Mouse (Mus musculus) hindbrain, postnatal 0 days (tissue): ENCODE data around the gene Hormad1. TPM values are rescaled to one million over a fixed set of nuclear protein-coding genes. Genes with fewer than 3 reads are reported as not detected.
"Not testable (repeated sequence)": the region's sequence is repeated elsewhere in the genome, so short reads cannot be mapped to it uniquely, and the experiment has no call there.

Source experiments
- ATAC-seq: fragments of 200-750 bp; cut with Nextera tagmentation; 2 replicates; pipeline ENCODE4 v1.8.0; 2017; ENCODE audit warnings: mild to moderate bottlenecking, moderate TSS enrichment, moderate library complexity
- DNase-seq: peaks from one replicate; pipeline ENCODE4 v3.0.0-alpha.2; 2015; ENCODE audit warnings: low spot score
- H3K27ac ChIP-seq: fragments of 300-500 bp; sonication (generic); 2 replicates; pipeline ENCODE4 v1.5.1; 2014; ENCODE audit warnings: mild to moderate bottlenecking
- H3K27me3 ChIP-seq: fragments of 300-500 bp; sonication (generic); 2 replicates; pipeline ENCODE4 v1.6.1; 2014; ENCODE audit warnings: low read length, mixed read lengths; ENCODE audit not compliant: insufficient read depth
- H3K36me3 ChIP-seq: fragments of 300-500 bp; sonication (generic); 2 replicates; pipeline ENCODE4 v1.6.1; 2014; ENCODE audit warnings: low read length, mixed read lengths; ENCODE audit not compliant: insufficient read depth
- H3K4me1 ChIP-seq: fragments of 300-500 bp; sonication (generic); 2 replicates; pipeline ENCODE4 v1.6.1; 2014; ENCODE audit warnings: antibody characterized with exemption, low read length, mixed read lengths; ENCODE audit not compliant: insufficient read depth
- H3K4me2 ChIP-seq: fragments of 300-500 bp; sonication (generic); 2 replicates; pipeline ENCODE4 v1.6.1; 2014; ENCODE audit warnings: low read depth, mild to moderate bottlenecking, low read length, moderate library complexity, mixed read lengths
- H3K4me3 ChIP-seq: fragments of 300-500 bp; sonication (generic); 2 replicates; pipeline ENCODE4 v1.5.1; 2014; ENCODE audit warnings: low read length
- H3K9ac ChIP-seq: fragments of 300-500 bp; sonication (generic); replicated peaks from 2 replicates; pipeline ENCODE4 v1.6.1; 2014; ENCODE audit warnings: mild to moderate bottlenecking, low read length, moderate library complexity, mixed read lengths
- H3K9me3 ChIP-seq: fragments of 300-500 bp; sonication (generic); 2 replicates; pipeline ENCODE4 v1.6.1; 2016; ENCODE audit warnings: low read length, mixed read lengths
- CTCF ChIP-seq: IDR thresholded peaks from 2 replicates; pipeline ENCODE4 v1.5.1; 2016; ENCODE audit warnings: antibody characterized with exemption, control low read depth, low read depth
- WGBS: fragments of 180-500 bp; shearing (Covaris S2); extraction: QIAGEN DNeasy Blood & Tissue Kit; methylation state at CpG from one replicate; pipeline ENCODE4 v1.1.7; 2014; 5-methylcytosine and 5-hydroxymethylcytosine counted together
- polyA plus RNA-seq: library from polyadenylated mRNA; unstranded; fragments of >200 nt; fragmentation: Nextera tagmentation; extraction: Ambion mirVana; gene quantifications from 2 replicates; pipeline ENCODE4 v1.2.1, GENCODE M21; 2015
- total RNA-seq: library from RNA; depleted of rRNA; stranded (reverse); fragments of >200 nt; gene quantifications from 2 replicates; pipeline ENCODE4 v1.2.3, GENCODE M21; 2014

The Hormad1 gene
- total and polyA plus RNA-seq, 2 experiments from 2014 or later: not detected

DNA sequence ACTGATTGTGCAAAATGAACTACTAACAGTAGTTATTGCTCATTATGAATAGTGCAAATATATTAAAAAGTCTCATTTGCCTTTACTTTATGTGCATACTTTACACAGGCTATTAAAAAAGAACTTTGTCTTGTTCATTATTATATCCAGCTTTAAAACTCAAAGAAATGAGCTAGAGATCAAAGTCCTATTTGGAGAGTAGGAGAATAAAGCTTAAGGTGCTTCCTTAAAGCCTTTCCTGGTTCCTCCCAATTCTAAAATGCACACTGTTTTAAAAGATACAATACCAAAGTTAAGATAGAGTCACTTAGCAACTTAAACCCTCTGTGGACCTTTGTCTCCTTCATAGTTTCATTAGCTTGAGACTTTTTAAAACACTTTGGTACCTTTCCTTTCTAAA, 39.3 kb downstream of the Hormad1 start:
- no peak for DNase-seq
- peaks cover 4% of the 10 kb centered on the region; the same call in 1 of the 2 replicates for H3K36me3 ChIP-seq

DNA sequence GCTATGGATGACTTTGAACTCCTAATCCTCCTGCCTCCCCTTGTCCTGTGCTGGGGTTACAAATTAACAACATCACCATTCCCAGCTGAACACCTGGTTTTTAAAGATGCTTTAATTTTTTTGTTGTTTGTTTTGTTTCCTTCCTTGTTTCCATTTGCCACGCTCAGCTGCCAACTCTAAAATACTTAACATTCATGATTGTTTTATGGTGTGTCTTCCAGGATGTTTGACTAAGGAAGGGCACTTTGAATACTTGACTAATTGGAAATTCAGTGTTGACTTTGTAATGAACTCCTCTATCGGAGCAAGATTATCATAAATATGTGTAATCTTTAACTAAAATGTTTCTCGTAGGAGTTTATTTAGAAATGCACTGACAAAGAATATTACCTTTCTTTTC, 41.8 kb downstream of the Hormad1 start:
- no peak for DNase-seq
- H3K4me3 ChIP-seq: no peak overlapping the region
- H3K4me2 ChIP-seq: no peak overlapping the region
- H3K9me3 ChIP-seq: no peaks in the 10 kb centered on the region
- TF ChIP-seq CTCF: no peak
- no peaks in the 10 kb centered on the region for H3K4me1 ChIP-seq
- 88% methylated on average over 3 of the region's 3 CpGs for WGBS
- no peaks in the 10 kb centered on the region for H3K36me3 ChIP-seq
- no peak overlapping the region for H3K27ac ChIP-seq
- no peaks in the 10 kb centered on the region for H3K27me3 ChIP-seq
- ATAC-seq: no peak
- no peak overlapping the region for H3K9ac ChIP-seq

More for the DNA sequence above, 39.3 kb downstream of the Hormad1 start:
- Histone ChIP-seq H3K4me2 (no peak overlapping the region), H3K9me3 (no peaks in the 10 kb centered on the region), H3K4me1 (no peaks in the 10 kb centered on the region), H3K27me3 (no peaks in the 10 kb centered on the region), H3K27ac (no peak overlapping the region), H3K9ac (no peak overlapping the region), H3K4me3 (no peak overlapping the region)
- no peak for TF ChIP-seq CTCF
- no peak for ATAC-seq

DNA sequence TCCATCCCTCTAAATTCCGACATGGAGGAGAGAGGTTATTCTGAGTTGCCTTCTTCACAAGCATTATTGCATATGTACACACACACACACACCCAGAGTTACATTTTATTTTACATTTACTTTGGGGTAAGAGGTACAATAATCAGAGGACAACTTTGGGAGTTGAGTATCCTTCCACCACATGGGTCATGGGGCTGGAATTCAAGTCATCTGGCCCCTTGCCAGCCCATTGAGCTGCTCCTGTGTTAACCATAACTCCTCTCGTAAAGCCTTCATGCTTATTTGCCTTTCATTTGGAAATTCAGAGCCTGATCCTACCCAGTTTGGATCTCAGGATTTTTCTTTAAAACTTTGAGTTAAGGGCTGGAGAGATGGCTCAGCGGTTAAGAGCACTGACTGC, 46.6 kb downstream of the Hormad1 start:
- H3K36me3 ChIP-seq: peaks cover 24% of the 10 kb centered on the region
- WGBS: 82% methylated on average over 3 of the region's 3 CpGs
- TF ChIP-seq CTCF: no peak
- H3K4me1 ChIP-seq: no peaks in the 10 kb centered on the region
- DNase-seq: no peak
- no peak overlapping the region for H3K4me3 ChIP-seq
- ATAC-seq: no peak
- no peaks in the 10 kb centered on the region for H3K9me3 ChIP-seq
- no peak overlapping the region for H3K27ac ChIP-seq
- H3K4me2 ChIP-seq: no peak overlapping the region
- H3K27me3 ChIP-seq: no peaks in the 10 kb centered on the region
- H3K9ac ChIP-seq: no peak overlapping the region

DNA sequence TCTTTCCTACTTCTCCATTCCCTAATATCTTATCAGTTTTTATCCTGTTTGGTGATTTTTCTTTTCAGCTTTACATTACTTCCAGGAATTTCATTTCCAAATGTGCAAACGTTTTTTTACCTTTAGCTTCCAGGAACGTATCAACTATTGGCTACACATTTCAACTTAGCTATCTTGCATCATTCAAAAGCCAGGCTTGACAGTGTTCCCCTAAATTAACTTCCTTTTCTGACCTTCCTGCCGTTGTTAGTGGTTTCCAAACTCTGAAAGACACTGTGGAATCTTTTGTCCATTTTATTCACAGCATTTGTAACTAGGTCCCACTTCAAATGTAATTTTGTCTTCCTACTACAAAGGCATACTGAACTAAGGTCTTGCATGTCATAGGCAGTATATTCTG, 49.7 kb downstream of the Hormad1 start:
- WGBS: 73% methylated on average over 3 of the region's 3 CpGs

DNA sequence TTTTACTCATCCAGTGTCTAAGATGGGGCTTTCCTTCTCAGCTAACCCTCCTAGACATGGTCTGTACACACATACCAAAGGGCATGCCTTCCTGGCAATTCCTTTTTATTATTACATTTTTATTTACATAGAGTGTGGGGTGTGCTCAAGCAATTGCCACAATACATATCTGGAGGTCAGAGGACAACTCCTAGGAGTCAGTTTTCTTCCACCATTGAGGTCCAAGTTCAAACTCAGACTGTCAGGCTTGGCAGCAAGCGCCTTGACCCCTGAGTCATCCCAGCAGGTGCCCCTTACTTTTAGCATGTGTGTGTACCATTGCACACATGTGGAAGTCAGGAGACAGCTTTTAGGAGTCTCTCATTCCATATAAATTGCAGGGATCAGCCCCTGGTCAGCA, 54.5 kb downstream of the Hormad1 start:
- WGBS: 96% methylated on average over 1 of the region's 1 CpGs
- no peak overlapping the region for H3K27ac ChIP-seq
- TF ChIP-seq CTCF: no peak
- H3K27me3 ChIP-seq: no peaks in the 10 kb centered on the region
- no peak overlapping the region for H3K4me3 ChIP-seq
- no peaks in the 10 kb centered on the region for H3K4me1 ChIP-seq
- ATAC-seq (no peak), DNase-seq (no peak)
- H3K9me3 ChIP-seq: no peaks in the 10 kb centered on the region
- no peak overlapping the region for H3K9ac ChIP-seq
- H3K36me3 ChIP-seq: peaks cover 38% of the 10 kb centered on the region
- H3K4me2 ChIP-seq: no peak overlapping the region

More for the DNA sequence above, 49.7 kb downstream of the Hormad1 start:
- no peaks in the 10 kb centered on the region for H3K27me3 ChIP-seq
- H3K4me2 ChIP-seq: no peak overlapping the region
- no peak for DNase-seq
- no peaks in the 10 kb centered on the region for H3K9me3 ChIP-seq
- peaks cover 29% of the 10 kb centered on the region for H3K36me3 ChIP-seq
- ATAC-seq: no peak
- no peak overlapping the region for H3K27ac ChIP-seq
- no peak for TF ChIP-seq CTCF
- no peak overlapping the region for H3K9ac ChIP-seq
- H3K4me3 ChIP-seq: no peak overlapping the region
- H3K4me1 ChIP-seq: no peaks in the 10 kb centered on the region

DNA sequence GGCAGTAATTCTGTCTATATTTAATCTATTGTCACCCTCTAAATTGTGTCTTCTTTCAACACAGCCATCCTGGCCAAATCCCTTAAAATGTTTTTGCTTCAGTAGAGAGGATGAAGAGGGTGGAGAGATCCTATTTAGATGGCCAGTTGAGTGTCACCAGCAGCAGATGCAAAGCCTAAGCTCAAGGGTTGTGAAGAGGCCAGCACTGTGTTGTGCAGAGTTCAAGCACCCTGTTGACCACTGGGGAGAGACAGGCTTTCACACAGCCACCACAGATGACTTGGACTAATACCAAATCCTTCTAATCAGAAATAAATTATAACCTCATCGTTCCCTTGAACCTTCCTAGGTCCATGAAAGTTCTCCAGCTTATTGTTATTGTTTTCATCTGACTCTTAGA, 59.0 kb downstream of the Hormad1 start:
- H3K27me3 ChIP-seq: no peaks in the 10 kb centered on the region
- H3K9me3 ChIP-seq: no peaks in the 10 kb centered on the region
- H3K4me2 ChIP-seq: no peak overlapping the region
- ATAC-seq: no peak
- 88% methylated on average over 1 of the region's 1 CpGs for WGBS
- TF ChIP-seq CTCF: no peak
- no peak for DNase-seq
- H3K4me3 ChIP-seq: no peak overlapping the region
- no peaks in the 10 kb centered on the region for H3K4me1 ChIP-seq
- H3K9ac ChIP-seq: no peak overlapping the region
- H3K27ac ChIP-seq: no peak overlapping the region
- H3K36me3 ChIP-seq: peaks cover 31% of the 10 kb centered on the region

DNA sequence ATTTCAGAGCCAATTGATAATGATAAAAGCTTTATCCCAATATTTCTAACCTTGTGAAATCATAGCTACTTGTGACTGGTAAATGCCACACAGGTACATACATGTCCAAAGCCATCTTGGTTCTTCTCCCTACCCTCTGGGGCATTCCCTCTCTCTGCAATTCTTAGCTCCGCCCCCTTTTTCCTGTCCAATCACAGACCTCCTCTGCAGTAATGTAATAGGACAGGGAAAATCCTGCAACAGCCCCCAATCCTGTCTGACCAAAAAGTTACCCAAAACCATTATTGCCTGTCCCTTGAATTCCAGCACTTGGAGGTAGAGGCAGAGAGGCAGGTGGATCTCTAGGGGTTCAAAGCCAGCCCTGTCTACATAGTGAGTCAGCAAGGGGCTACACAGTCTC, 61.8 kb downstream of the Hormad1 start:
- H3K4me3 ChIP-seq: no peak overlapping the region
- no peaks in the 10 kb centered on the region for H3K9me3 ChIP-seq
- peaks cover 20% of the 10 kb centered on the region for H3K36me3 ChIP-seq
- H3K4me2 ChIP-seq: no peak overlapping the region
- no peak overlapping the region for H3K27ac ChIP-seq
- TF ChIP-seq CTCF: no peak
- DNase-seq: no peak
- ATAC-seq: no peak
- no peaks in the 10 kb centered on the region for H3K27me3 ChIP-seq
- 73% methylated on average over 1 of the region's 1 CpGs for WGBS
- no peak overlapping the region for H3K9ac ChIP-seq
- peaks cover 5% of the 10 kb centered on the region for H3K4me1 ChIP-seq

DNA sequence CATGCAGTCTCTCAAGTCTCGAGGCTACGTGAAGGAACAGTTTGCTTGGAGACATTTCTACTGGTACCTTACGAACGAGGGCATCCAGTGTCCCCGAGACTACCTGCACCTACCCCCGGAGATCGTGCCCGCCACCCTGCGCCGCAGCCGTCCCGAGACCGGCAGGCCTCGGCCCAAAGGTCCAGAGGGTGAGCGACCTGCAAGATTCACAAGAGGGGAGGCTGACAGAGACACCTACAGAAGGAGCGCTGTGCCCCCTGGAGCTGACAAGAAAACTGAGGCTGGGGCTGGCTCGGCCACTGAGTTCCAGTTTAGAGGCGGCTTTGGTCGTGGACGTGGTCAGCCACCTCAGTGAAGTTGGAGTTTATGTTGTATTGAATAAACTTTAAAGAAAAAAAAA, 62.9 kb downstream of the Hormad1 start:
- not testable (repeated sequence) for H3K27ac ChIP-seq, H3K9ac ChIP-seq, H3K4me1 ChIP-seq, H3K4me3 ChIP-seq, H3K27me3 ChIP-seq, DNase-seq, H3K4me2 ChIP-seq, H3K9me3 ChIP-seq, ATAC-seq
- WGBS: 96% methylated on average over 20 of the region's 20 CpGs
- H3K36me3 ChIP-seq: peaks cover 18% of the 10 kb centered on the region
